Mouse (Mus musculus) intestine, embryonic 16.5 days (tissue): Measurements from ENCODE around the gene Rbfox3. TPM values are rescaled to one million over a fixed set of nuclear protein-coding genes. Genes with fewer than 3 reads are reported as not detected.

Experiments
- ATAC-seq: fragments of 200-750 bp; cut with Nextera tagmentation; 2 replicates; pipeline ENCODE4 v1.8.0; 2017; ENCODE audit warnings: moderate TSS enrichment, moderate library complexity
- H3K27ac ChIP-seq: fragments of 300-500 bp; sonication (generic); 2 replicates; pipeline ENCODE4 v1.5.1; 2014; ENCODE audit warnings: mild to moderate bottlenecking, low read length
- H3K27me3 ChIP-seq: fragments of 300-500 bp; sonication (generic); replicated peaks from 2 replicates; pipeline ENCODE4 v1.6.1; 2014; ENCODE audit warnings: low read length, control low read depth, mixed read lengths; ENCODE audit not compliant: control insufficient read depth, insufficient read depth
- H3K36me3 ChIP-seq: fragments of 300-500 bp; sonication (generic); 2 replicates; pipeline ENCODE4 v1.6.1; 2014; ENCODE audit warnings: low read length, control low read depth; ENCODE audit not compliant: control insufficient read depth, insufficient read depth
- H3K4me1 ChIP-seq: fragments of 300-500 bp; sonication (generic); 2 replicates; pipeline ENCODE4 v1.6.1; 2014; ENCODE audit warnings: low read length, control low read depth, mixed read lengths; ENCODE audit not compliant: control insufficient read depth, insufficient read depth
- H3K4me2 ChIP-seq: fragments of 300-500 bp; sonication (generic); 2 replicates; pipeline ENCODE4 v1.6.1; 2014; ENCODE audit warnings: low read depth, low read length, control low read depth
- H3K4me3 ChIP-seq: fragments of 300-500 bp; sonication (generic); 2 replicates; pipeline ENCODE4 v1.5.1; 2014; ENCODE audit warnings: mild to moderate bottlenecking, low read length
- H3K9ac ChIP-seq: fragments of 300-500 bp; sonication (generic); 2 replicates; pipeline ENCODE4 v1.6.1; 2014; ENCODE audit warnings: low read depth, low read length
- H3K9me3 ChIP-seq: fragments of 300-500 bp; sonication (generic); 2 replicates; pipeline ENCODE4 v1.6.1; 2016; ENCODE audit warnings: low read length, control low read depth; ENCODE audit not compliant: control insufficient read depth
- WGBS: fragments of 180-500 bp; shearing (Covaris S2); extraction: QIAGEN DNeasy Blood & Tissue Kit; methylation state at CpG from one replicate; pipeline ENCODE4 v1.1.7; 2014; 5-methylcytosine and 5-hydroxymethylcytosine counted together
- polyA plus RNA-seq: library from polyadenylated mRNA; unstranded; fragments of >200 nt; fragmentation: Nextera tagmentation; extraction: Ambion mirVana; gene quantifications from 2 replicates; pipeline ENCODE4 v1.2.1, GENCODE M21; 2015

Rbfox3 gene
- polyA plus RNA-seq, 1 experiment from 2014 or later, result 0.98 TPM

DNA sequence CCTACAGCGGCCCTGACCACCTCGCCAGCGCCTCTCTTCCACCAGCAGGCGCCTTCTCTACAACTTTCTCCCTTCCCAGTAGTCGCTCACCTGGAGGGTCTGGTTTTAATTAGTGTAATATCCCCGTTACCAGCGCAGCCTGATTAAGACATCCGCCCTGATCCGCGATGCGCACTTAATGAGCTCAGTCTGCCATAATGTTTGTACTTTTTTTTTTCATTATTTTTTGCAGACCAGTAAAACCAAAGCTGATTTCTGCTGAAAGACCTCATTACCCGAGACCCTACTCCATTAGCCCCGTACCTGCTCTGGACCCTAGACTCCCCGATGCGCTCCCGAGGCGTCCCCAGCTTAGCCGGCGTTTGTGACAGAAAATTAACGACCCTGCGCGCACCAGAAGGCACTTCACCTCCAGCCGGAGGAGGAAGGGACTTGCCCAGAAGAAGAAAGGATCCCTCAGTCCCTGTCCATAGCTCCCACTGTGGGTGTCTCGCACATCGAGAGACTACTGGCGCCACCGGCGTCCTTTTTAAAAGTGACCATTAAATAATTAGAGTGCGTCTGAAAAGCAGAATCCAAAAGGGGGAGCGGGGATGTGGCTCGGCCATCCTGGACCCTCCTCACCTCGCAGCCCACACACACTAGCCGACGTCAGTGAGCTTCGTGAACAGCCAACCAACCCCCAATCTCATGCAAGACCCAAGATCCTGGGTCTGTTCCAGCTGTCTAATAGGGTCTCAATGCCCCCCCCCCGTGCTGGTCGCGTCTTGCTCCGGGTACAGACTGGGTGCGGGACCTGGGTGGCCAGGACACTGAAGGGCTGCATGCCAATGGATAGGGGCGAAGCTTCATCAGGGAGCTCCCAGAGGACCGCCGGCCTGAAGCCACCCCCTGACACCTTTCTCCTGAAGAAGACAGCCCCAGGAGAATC, 3.7 kb downstream of the Rbfox3 start:
- H3K9me3 ChIP-seq, result no peaks in the 10 kb centered on the region
- WGBS, result 5% methylated on average over 43 of the region's 43 CpGs
- no peak overlapping the region for H3K4me2 ChIP-seq
- no peaks in the 10 kb centered on the region for H3K36me3 ChIP-seq
- no peak overlapping the region for H3K27ac ChIP-seq
- H3K9ac ChIP-seq, result no peak overlapping the region
- ATAC-seq, result no peak
- peaks cover 61% of the 10 kb centered on the region for H3K27me3 ChIP-seq
- H3K4me1 ChIP-seq, result peaks cover 14% of the 10 kb centered on the region
- no peak overlapping the region for H3K4me3 ChIP-seq

GRCm38 (mm10) chr11:118906824-118907470, 4.5 kb downstream of the Rbfox3 start:
- Histone ChIP-seq H3K9me3 (no peaks in the 10 kb centered on the region), H3K4me1 (peaks cover 14% of the 10 kb centered on the region), H3K27me3 (peaks cover 61% of the 10 kb centered on the region), H3K9ac (no peak overlapping the region), H3K4me2 (no peak overlapping the region), H3K4me3 (no peak overlapping the region), H3K36me3 (no peaks in the 10 kb centered on the region), H3K27ac (no peak overlapping the region)
- ATAC-seq, result no peak
- 8% methylated on average over 23 of the region's 23 CpGs for WGBS

DNA sequence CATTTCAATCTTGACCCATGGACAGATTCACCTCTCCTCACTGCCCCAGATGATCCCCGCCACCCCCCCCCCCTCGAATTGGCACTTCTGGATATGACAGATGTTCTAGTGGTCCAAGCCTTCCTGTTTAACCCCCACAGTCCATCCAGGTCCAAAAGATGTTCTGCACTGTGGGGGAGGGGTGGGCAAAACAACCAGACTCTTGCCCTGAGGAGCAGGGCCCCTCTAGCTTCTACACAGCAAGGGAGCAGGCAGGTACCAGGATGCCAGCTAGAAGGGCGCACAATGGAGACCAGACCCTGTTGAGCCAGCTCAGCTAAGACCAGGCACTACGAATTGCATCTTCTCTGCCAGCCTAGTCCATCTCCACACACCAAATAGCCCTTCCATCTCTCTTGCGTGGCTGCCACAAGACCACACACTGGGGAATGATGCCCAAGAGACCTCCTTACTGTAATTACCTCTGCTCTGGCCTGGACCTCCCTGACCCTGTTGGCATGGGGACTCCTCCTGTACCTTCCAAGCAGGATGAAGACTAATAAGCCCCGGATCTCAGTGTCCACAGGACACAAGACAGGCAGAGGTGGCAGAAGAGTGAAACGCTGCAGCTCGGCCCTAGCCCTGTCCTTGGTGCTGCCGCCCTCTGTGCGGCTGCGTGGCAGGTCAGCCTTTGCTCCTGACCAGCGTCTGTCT, 5.1 kb downstream of the Rbfox3 start:
- no peak overlapping the region for H3K9ac ChIP-seq
- H3K9me3 ChIP-seq, result no peaks in the 10 kb centered on the region
- no peak overlapping the region for H3K4me2 ChIP-seq
- WGBS, result 24% methylated on average over 12 of the region's 12 CpGs
- no peak overlapping the region for H3K27ac ChIP-seq
- H3K4me1 ChIP-seq, result peaks cover 14% of the 10 kb centered on the region
- H3K36me3 ChIP-seq, result no peaks in the 10 kb centered on the region
- no peak for ATAC-seq
- H3K27me3 ChIP-seq, result peaks cover 61% of the 10 kb centered on the region
- no peak overlapping the region for H3K4me3 ChIP-seq

- Histone ChIP-seq H3K4me2 (no peak overlapping the region), H3K4me3 (no peak overlapping the region), H3K36me3 (no peaks in the 10 kb centered on the region), H3K27ac (no peak overlapping the region), H3K9me3 (no peaks in the 10 kb centered on the region), H3K4me1 (peaks cover 14% of the 10 kb centered on the region), H3K27me3 (peaks cover 56% of the 10 kb centered on the region), H3K9ac (no peak overlapping the region)
- 31% methylated on average over 11 of the region's 11 CpGs for WGBS
- ATAC-seq, result no peak
Observed at GRCm38 (mm10) chr11:118905656-118906055, 5.7 kb downstream of the Rbfox3 start.

DNA sequence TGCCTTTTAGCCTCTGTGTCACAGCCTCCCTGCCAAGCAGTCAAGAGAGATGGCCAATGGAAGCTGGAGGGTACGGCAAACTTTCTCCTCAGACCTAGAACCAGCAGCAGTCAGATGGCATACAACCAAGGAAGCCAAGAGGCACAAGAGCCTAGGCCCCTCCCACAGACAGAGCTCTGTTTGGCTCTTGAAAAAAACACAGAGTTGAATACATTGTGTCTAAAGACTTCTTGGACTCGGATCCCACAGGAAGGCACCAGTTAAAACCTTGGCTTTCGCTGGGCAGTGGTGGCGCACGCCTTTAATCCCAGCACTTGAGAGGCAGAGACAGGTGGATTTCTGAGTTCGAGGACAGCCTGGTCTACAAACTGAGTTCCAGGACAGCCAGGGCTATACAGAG, 7.1 kb downstream of the Rbfox3 start:
- H3K27me3 ChIP-seq, result peaks cover 42% of the 10 kb centered on the region
- H3K27ac ChIP-seq, result no peak overlapping the region

GRCm38 (mm10) chr11:118899771-118900545, 11.4 kb downstream of the Rbfox3 start:
- Histone ChIP-seq H3K4me3 (no peak overlapping the region), H3K9me3 (no peaks in the 10 kb centered on the region), H3K4me2 (no peak overlapping the region), H3K36me3 (no peaks in the 10 kb centered on the region), H3K9ac (no peak overlapping the region), H3K27me3 (0 out of 2 replicates have a peak, but pooled peaks cover 2% of the 10 kb centered on the region), H3K27ac (no peak overlapping the region), H3K4me1 (no peaks in the 10 kb centered on the region)
- 55% methylated on average over 26 of the region's 26 CpGs for WGBS
- no peak for ATAC-seq

More for the DNA sequence above, 7.1 kb downstream of the Rbfox3 start:
- no peaks in the 10 kb centered on the region for H3K9me3 ChIP-seq
- ATAC-seq, result no peak
- 86% methylated on average over 6 of the region's 6 CpGs for WGBS
- H3K4me2 ChIP-seq, result no peak overlapping the region
- H3K9ac ChIP-seq, result no peak overlapping the region
- H3K4me3 ChIP-seq, result no peak overlapping the region
- H3K4me1 ChIP-seq, result peaks cover 9% of the 10 kb centered on the region
- H3K36me3 ChIP-seq, result no peaks in the 10 kb centered on the region

DNA sequence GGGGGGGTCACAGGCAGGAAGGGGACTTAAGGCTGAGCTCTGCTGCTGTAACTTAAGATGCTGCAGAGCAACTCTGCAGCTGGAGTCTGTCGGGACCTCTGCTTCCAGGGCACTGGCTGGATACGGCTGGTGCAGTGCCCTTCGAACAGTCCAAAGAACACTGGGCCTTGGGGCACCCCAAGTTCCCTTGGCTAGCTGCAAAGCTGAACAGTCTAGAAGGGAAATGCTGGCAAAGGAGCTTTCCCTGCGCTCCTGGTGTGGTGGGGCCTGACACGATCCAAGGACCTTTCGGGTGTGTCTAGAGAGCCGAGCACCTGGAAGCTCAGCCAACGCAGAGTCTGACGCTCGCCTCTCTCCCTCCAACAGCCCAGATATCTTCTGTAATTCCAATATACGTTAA, 12.8 kb downstream of the Rbfox3 start:
- H3K27ac ChIP-seq, result no peak overlapping the region
- H3K36me3 ChIP-seq, result no peaks in the 10 kb centered on the region
- no peak overlapping the region for H3K9ac ChIP-seq
- no peaks in the 10 kb centered on the region for H3K9me3 ChIP-seq
- ATAC-seq, result peak; percentile 72; the same call in 1 of the 2 replicates
- no peak overlapping the region for H3K4me3 ChIP-seq
- H3K4me2 ChIP-seq, result no peak overlapping the region
- H3K4me1 ChIP-seq, result no peaks in the 10 kb centered on the region
- 49% methylated on average over 11 of the region's 11 CpGs for WGBS
- H3K27me3 ChIP-seq, result no peaks in the 10 kb centered on the region

DNA sequence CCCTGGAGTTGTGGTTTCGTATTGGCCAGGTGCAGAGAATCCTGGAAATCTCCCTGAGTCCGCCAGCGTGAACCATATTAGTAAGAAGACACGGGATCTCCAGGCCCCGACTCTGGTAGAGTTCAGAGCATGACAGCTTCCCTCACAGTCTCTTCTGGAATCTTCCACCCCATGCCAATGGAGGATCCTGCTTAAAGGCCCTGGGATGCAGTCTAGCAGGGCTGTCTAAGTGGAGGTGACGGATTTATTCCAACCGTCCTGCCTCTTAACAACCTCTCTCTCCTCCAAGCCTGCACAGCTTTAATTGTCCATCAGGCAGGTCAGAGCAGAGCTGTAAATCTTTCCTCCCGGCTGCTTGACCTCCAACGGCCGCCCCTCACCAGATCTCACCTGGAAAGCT, 13.2 kb downstream of the Rbfox3 start:
- H3K9ac ChIP-seq, result no peak overlapping the region
- no peaks in the 10 kb centered on the region for H3K36me3 ChIP-seq
- ATAC-seq, result no peak
- no peaks in the 10 kb centered on the region for H3K27me3 ChIP-seq
- no peaks in the 10 kb centered on the region for H3K4me1 ChIP-seq
- no peak overlapping the region for H3K4me2 ChIP-seq
- H3K27ac ChIP-seq, result no peak overlapping the region
- no peak overlapping the region for H3K4me3 ChIP-seq
- no peaks in the 10 kb centered on the region for H3K9me3 ChIP-seq
- 39% methylated on average over 10 of the region's 10 CpGs for WGBS
